Mouse (Mus musculus) ovary, postnatal 10 days (tissue): ENCODE measurements around the gene Zscan12.
"Not testable (repeated sequence)": the region's sequence is repeated elsewhere in the genome, so short reads cannot be mapped to it uniquely, and the experiment has no call there.

Experiments
- DNase-seq: peaks from one replicate; pipeline ENCODE4 v3.0.0; 2022; ENCODE audit warnings: low spot score

Zscan12 gene

DNA sequence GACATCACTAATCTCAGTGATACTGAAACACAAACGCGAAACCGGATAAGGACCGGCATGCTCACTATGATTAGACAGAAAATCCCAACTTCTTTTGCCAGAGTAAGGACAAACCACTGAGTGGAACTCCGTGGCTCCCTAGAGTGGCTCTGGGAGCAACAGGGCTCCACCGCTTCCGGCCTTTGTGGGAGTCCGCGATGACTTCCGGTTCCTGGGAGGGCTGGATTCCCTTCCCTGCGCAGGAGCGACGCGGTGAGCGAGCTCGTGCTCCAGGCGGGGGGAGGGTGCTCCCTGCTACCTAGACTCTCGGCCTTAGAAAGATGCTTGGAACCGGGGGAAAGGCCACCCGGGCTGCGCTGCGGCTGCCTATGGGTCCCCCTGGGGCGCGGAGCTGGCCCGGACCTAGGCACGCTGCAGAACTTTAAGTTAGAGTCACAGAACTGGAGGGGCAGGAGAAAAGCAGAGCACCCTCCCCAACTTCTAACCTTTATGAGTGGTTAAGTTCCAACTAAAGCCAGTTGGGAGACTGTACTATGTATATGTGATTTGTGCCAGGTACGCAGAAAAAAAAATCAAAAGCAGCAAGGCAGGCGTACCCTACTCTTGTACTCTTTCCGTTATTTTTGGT is at the start of gene Zscan12:
TSS of gene Zscan12 (plus strand) at position 200 of the 628 bp plus-strand sequence.
- DNase-seq, result peak; percentile 74

DNA sequence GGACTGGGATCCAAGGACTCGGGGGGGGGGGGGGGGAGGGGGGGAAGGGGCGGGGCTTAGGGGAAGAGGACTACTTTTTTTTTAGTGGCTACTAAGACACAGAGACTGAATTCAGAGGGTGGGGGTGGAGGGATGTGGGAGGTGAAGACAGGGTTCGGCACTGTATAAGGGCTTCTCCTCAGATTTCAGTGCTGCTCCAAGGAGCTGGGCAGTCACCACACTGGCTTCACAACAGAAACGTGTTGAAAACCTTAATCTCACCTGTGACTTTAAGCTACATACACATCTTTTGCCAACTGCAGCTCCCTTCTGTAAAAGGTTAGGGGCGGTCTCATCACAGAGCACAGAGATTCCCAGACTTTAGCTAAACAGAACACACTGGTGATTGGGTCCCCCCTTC is 49.8 kb upstream of the Zscan12 start:
- no peak for DNase-seq

GRCm38 (mm10) chr13:21313903-21314302 is 48.7 kb upstream of the Zscan12 start:
- no peak for DNase-seq

DNA sequence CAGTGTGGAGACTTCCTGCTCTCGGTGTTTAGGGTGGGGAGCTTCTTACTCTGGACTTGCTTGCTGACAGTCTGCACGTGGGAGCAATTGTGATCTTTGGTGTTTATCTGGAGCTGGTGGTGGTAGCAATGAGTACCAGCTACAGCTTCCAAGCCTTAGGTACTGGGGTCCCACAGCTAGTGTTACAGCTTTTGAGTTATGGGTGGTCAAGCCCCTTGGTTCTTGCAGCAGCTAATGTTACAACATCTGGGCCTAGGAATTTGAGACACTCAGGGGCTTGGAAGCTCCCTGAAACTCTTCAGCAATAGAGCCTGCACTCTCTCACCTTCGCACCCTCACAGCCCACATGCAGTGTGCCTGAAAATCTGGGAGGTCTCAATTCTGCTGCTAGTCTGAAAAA is 42.4 kb upstream of the Zscan12 start:
- no peak for DNase-seq

GRCm38 (mm10) chr13:21321890-21322494 is 40.6 kb upstream of the Zscan12 start:
- DNase-seq, result no peak

- DNase-seq, result no peak
These were observed 39.9 kb upstream of the Zscan12 start for GRCm38 (mm10) chr13:21322509-21323375.

GRCm38 (mm10) chr13:21323405-21323804 is 39.2 kb upstream of the Zscan12 start:
- no peak for DNase-seq

DNA sequence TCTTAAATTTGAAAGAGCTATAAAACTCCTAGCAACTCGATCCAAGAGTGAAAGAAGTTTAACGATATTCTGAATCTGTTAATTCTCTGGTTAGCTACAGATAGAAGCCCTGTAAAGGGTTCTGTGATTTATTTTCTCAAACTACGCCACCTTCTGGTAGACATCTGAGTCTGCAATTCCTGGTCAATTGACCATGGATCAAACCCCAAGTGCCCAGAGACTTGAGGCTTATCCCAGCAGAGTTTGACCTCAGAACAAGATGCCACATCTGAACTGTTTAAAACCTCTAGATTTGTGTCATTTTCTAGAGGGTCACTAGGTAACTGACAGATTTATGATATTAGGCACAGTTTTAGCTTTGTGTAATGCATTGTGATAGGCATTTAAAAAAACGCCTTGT is 36.4 kb upstream of the Zscan12 start:
- no peak for DNase-seq

- DNase-seq, result peak; percentile 56
These were observed 35.9 kb upstream of the Zscan12 start for GRCm38 (mm10) chr13:21326657-21327211.

- DNase-seq, result no peak
These were observed 35.2 kb upstream of the Zscan12 start for GRCm38 (mm10) chr13:21327424-21327823.

DNA sequence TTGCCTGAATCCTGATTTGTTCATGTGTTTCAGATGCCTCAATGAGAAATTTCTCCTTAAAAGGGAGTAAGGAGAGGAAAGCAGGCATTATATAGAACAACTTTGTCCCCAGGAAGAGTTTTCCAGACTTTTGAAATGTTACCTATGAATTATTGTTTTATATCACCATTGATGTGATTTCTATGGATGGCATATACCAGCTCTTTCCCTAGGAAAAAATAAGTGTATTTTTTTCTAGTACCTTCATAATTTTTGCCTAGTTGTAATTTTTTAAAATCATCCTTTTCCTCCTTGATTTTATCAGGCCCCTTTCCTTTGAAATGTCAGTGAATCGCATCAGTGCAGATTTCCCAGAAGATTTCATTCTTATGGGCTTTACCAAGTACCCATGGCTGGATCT is 16.0 kb upstream of the Zscan12 start, which contains the start of gene Olfr1367:
TSS of gene Olfr1367 (plus strand) at position 301 of the 400 bp plus-strand sequence.
- DNase-seq, result no peak

GRCm38 (mm10) chr13:21350593-21350992 is 12.0 kb upstream of the Zscan12 start:
- DNase-seq, result no peak

DNA sequence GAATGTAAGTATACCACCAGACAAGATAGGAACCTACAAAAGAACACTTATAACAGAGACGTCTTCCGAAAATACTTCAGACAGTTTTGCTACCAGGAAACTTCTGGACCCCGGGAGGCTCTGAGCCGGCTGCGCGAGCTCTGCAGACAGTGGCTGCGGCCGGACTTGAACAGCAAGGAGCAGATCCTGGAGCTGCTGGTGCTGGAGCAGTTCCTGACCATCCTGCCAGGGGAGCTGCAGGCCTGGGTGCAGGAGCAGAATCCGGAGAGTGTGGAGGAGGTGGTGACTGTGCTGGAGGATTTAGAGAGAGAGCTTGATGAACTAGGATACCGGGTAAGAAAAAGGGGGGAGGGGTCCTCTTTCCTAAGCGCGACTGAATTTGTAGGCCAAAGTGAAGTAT is 1.1 kb downstream of the Zscan12 start:
- DNase-seq, result no peak

GRCm38 (mm10) chr13:21366635-21367034 is 4.0 kb downstream of the Zscan12 start:
- DNase-seq, result no peak

DNA sequence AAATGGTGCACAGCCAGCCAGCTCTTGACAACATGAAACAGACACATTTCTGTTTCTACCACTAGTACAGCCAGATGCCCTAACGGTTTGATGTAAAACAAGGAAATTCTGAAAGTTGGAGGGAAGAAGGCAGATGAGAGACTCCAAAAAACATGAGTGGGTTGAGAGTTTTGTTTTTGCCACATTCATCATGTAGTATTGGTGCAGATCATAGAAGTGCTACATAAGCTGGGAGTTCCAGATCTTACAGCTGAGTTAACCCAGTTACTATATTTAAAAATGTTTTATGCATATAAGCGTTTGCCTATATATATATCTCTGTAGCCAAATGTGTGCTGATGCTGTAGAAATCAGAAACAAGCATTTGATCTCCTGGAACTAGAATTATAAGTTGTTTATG is 10.1 kb downstream of the Zscan12 start:
- DNase-seq, result no peak

- DNase-seq, result no peak
These were observed 15.2 kb downstream of the Zscan12 start for GRCm38 (mm10) chr13:21377773-21378172.

GRCm38 (mm10) chr13:21395211-21395610 is 32.6 kb downstream of the Zscan12 start:
- DNase-seq, result no peak

DNA sequence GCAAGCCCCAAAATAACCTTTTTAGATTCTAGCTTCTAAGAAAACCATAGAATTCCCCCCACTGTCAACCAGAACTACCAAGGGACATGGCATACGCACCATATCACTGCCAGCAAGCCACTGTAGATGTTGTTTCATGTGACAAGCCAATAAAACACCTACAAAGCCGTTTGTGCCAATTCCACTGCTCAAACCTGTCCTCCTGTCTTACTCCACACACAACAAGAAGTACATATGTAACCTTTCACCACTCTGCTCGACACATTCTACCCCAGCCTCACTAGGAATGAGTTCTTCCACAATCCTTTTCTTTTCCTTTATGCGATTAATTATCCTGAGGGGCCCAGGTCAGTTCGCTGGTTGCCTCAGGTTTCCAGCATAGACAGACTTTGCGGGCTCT is 33.0 kb downstream of the Zscan12 start:
- DNase-seq, result no peak

GRCm38 (mm10) chr13:21396048-21396447 is 33.4 kb downstream of the Zscan12 start:
- not testable (repeated sequence) for DNase-seq

DNA sequence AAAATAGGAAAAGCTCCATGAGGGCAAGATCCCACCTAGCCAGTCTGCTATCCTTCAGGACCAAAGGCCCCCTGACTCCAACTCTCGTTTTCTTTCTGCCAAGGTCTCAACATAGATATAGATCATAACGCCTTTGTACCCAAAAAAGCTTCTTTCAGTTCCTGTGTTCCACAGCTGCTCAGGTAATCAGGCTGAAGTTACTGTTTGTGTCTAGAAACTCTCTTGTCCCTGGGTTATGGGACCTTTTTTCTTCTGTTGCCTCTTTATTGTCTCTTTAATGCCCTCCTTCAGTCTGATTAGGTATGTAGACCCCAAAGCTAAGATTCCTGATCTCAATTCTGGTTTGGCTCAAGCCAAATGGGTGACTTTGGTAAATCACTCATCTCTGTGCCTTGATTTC is 34.9 kb downstream of the Zscan12 start:
- DNase-seq, result no peak

- no peak for DNase-seq
These were observed 38.5 kb downstream of the Zscan12 start for GRCm38 (mm10) chr13:21401166-21401565.

DNA sequence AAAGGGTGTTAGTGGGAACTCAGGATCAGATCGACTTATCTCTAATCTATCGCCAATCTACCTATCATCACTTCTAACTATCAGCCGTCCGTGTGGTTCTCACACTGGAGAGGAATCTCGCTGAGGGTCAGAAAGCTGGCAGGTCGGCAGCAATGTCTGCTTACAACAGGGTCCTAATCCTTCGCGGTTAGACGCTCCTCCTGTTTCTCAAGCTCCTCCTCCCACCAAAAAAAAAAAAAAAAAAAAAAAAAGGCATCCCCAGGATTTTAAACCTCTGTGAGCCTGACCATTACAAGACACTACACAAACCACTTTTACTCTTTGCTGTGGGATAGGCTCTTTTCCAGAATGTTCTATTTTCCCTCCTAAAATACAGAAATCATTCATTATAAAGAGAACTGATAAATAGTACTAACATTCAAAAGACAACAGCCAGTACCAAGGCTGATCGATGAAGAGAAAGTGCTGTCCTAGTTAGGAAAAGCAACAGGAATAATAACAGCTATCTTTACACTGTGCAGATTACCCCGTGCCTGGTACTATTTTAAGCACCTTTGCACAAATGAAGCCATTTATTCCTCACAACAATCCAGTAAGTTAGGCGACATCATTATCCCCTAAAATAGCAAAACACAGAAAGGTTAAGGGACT is 39.1 kb downstream of the Zscan12 start:
- DNase-seq, result no peak
